Mouse (Mus musculus) ES-Bruce4 (cell line): Measurements from ENCODE around the gene Nfkbie.

Experiments used
- CTCF ChIP-seq: IDR thresholded peaks from one replicate; pipeline ENCODE4 v1.8.1; 2011; ENCODE audit warnings: low read depth, low read length
- EP300 ChIP-seq: IDR thresholded peaks from 2 replicates; pipeline ENCODE4 v1.6.1; 2011; ENCODE audit warnings: low read depth, low read length; ENCODE audit not compliant: insufficient read depth
- POLR2A ChIP-seq: IDR thresholded peaks from one replicate; pipeline ENCODE4 v1.8.1; 2011; ENCODE audit warnings: low read length; ENCODE audit not compliant: insufficient read depth

GRCm38 (mm10) chr17:45579554-45579953, 24.1 kb downstream of the Nfkbie start:
- no peak for TF ChIP-seq POLR2A
- TF ChIP-seq CTCF: no peak
- TF ChIP-seq EP300: peak; percentile 77; the same call in 1 of the 2 replicates
